Mouse (Mus musculus) bone marrow, adult 2 months (tissue): ENCODE measurements around the gene Afmid.

Experiments
- CTCF ChIP-seq: fragments of 200-500 bp; IDR thresholded peaks from 2 replicates; pipeline ENCODE4 v1.5.1; 2011; ENCODE audit warnings: low read length, control low read depth; ENCODE audit not compliant: control insufficient read depth, insufficient read depth
- POLR2A ChIP-seq: fragments of 200-500 bp; IDR thresholded peaks from 2 replicates; pipeline ENCODE4 v1.6.1; 2011; ENCODE audit warnings: low read depth, mild to moderate bottlenecking, control low read depth, low read length, borderline replicate concordance; ENCODE audit not compliant: control insufficient read depth

DNA sequence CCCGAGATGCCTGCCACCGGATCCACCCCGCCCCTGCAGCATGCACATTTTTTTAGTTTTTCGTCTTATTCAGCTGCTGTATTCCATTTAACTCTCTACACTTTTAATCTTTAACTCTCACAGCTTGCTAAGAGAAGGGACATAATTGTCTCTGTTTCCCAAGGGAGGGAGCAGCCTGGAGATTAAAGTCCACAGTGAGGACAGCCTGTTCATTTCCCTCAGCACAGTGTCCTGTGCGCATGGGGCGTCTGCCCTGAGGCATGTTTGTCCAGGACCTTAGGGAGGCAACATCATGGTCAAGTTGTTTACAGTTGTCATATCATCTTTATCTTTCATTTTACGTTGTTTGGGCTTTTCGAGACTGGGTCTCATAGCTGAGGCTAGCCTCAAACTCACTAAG lies 8.4 kb downstream of the Afmid start:
- TF ChIP-seq CTCF (no peak), POLR2A (no peak)
